Mouse (Mus musculus): ENCODE measurements at regions not wholly inside any gene's neighbourhood (a gene's known extent, or its start where the extent isn't known, plus 50 kb on each side); places are given as distances from the start of the nearest gene placed in this dataset.

- TF ChIP-seq EP300 (optimal IDR thresholded peaks at IDR 0.05) (no peak), CTCF (IDR thresholded peaks at IDR 0.05; ENCODE audit: low read depth) (no peak)
These were observed 174.1 kb upstream of the Hnrnpa3 start for GRCm38 (mm10) chr2:75484951-75485350.

All from stomach, postnatal 0 days (tissue).